Mouse (Mus musculus) stomach, postnatal 0 days (tissue): ENCODE measurements around the gene Fam107b. TPM values are rescaled to one million over a fixed set of nuclear protein-coding genes. Genes with fewer than 3 reads are reported as not detected.
A peak's percentile ranks its signal among the peaks of the same experiment; 100 is the strongest.

Source experiments
- ATAC-seq: fragments of 200-750 bp; cut with Nextera tagmentation; 2 replicates; pipeline ENCODE4 v1.8.0; 2017; ENCODE audit not compliant: low FRiP score, low TSS enrichment
- DNase-seq: peaks from one replicate; pipeline ENCODE4 v3.0.0-alpha.2; 2016; ENCODE audit warnings: low spot score
- H3K27ac ChIP-seq: fragments of 300-500 bp; sonication (generic); replicated peaks from 2 replicates; pipeline ENCODE4 v1.5.1; 2014; ENCODE audit warnings: mild to moderate bottlenecking, control low read depth
- H3K27me3 ChIP-seq: fragments of 300-500 bp; sonication (generic); 2 replicates; pipeline ENCODE4 v1.6.1; 2014; ENCODE audit warnings: low read length; ENCODE audit not compliant: control insufficient read depth, insufficient read depth
- H3K36me3 ChIP-seq: fragments of 300-500 bp; sonication (generic); 2 replicates; pipeline ENCODE4 v1.6.1; 2014; ENCODE audit warnings: low read length, mixed read lengths; ENCODE audit not compliant: control insufficient read depth, insufficient read depth
- H3K4me1 ChIP-seq: fragments of 300-500 bp; sonication (generic); replicated peaks from 2 replicates; pipeline ENCODE4 v1.6.1; 2014; ENCODE audit warnings: antibody characterized with exemption; ENCODE audit not compliant: control insufficient read depth, insufficient read depth
- H3K4me2 ChIP-seq: fragments of 300-500 bp; sonication (generic); replicated peaks from 2 replicates; pipeline ENCODE4 v1.6.1; 2014; ENCODE audit warnings: low read depth, mild to moderate bottlenecking, control low read depth, moderate library complexity
- H3K4me3 ChIP-seq: fragments of 300-500 bp; sonication (generic); 2 replicates; pipeline ENCODE4 v1.5.1; 2014; ENCODE audit warnings: low read depth, low read length, control low read depth
- H3K9ac ChIP-seq: fragments of 300-500 bp; sonication (generic); 2 replicates; pipeline ENCODE4 v1.6.1; 2014; ENCODE audit warnings: mild to moderate bottlenecking, low read length, control low read depth, mixed read lengths
- H3K9me3 ChIP-seq: fragments of 300-500 bp; sonication (generic); 2 replicates; pipeline ENCODE4 v1.6.1; 2016; ENCODE audit warnings: low read length; ENCODE audit not compliant: control insufficient read depth
- CTCF ChIP-seq: IDR thresholded peaks from 2 replicates; pipeline ENCODE4 v1.5.1; 2016; ENCODE audit warnings: antibody characterized with exemption, low read depth, mild to moderate bottlenecking, moderate library complexity
- EP300 ChIP-seq: optimal IDR thresholded peaks from 2 replicates; pipeline ENCODE3; 2016; ENCODE audit warnings: antibody characterized with exemption
- WGBS: fragments of 180-500 bp; shearing (Covaris S2); extraction: QIAGEN DNeasy Blood & Tissue Kit; methylation state at CpG from one replicate; pipeline ENCODE4 v1.1.7; 2014; 5-methylcytosine and 5-hydroxymethylcytosine counted together
- polyA plus RNA-seq: library from polyadenylated mRNA; unstranded; fragments of >200 nt; fragmentation: Nextera tagmentation; extraction: Ambion mirVana; gene quantifications from 2 replicates; pipeline ENCODE4 v1.2.1, GENCODE M21; 2015

Fam107b gene
- polyA plus RNA-seq, 1 experiment from 2014 or later, result 46.4 TPM

GRCm38 (mm10) chr2:3800555-3800878, 230.2 kb downstream of the Fam107b start:
- ATAC-seq, result no peak
- no peak overlapping the region for H3K4me3 ChIP-seq
- no peaks in the 10 kb centered on the region for H3K36me3 ChIP-seq
- H3K27me3 ChIP-seq, result no peaks in the 10 kb centered on the region
- WGBS, result 44% methylated on average over 5 of the region's 5 CpGs
- H3K4me2 ChIP-seq, result no peak overlapping the region
- no peak overlapping the region for H3K9ac ChIP-seq
- H3K4me1 ChIP-seq, result no peaks in the 10 kb centered on the region
- no peak for DNase-seq
- no peak overlapping the region for H3K27ac ChIP-seq
- no peak for TF ChIP-seq EP300
- TF ChIP-seq CTCF, result no peak
- no peaks in the 10 kb centered on the region for H3K9me3 ChIP-seq

DNA sequence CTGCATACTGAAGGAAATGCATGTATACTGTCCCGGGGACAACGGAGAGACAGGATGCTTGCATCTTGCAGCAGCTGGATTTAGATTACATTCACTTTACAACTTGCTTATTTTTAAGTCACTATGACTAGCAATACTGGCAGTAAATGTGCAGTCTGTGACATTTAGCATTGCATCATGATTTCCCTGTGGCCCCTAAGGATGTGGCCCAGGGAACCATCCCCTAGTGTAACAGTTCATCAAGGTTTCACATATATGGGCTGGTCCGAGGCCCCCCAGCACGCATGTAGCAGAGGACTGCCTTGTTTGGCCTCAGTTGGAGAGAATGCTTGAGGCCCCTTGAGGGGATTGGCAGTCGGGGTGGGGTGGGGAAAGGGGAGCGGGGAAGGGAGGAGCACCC, 235.5 kb downstream of the Fam107b start:
- TF ChIP-seq EP300 (no peak), CTCF (no peak)
- H3K27me3 ChIP-seq, result no peaks in the 10 kb centered on the region
- no peaks in the 10 kb centered on the region for H3K36me3 ChIP-seq
- WGBS, result 51% methylated on average over 6 of the region's 6 CpGs
- H3K4me2 ChIP-seq, result no peak overlapping the region
- H3K9me3 ChIP-seq, result no peaks in the 10 kb centered on the region
- no peak overlapping the region for H3K9ac ChIP-seq
- DNase-seq, result no peak
- H3K27ac ChIP-seq, result no peak overlapping the region
- no peaks in the 10 kb centered on the region for H3K4me1 ChIP-seq
- H3K4me3 ChIP-seq, result no peak overlapping the region
- no peak for ATAC-seq

- H3K27ac ChIP-seq, result no peak overlapping the region
- no peaks in the 10 kb centered on the region for H3K27me3 ChIP-seq
Measured at GRCm38 (mm10) chr2:3810321-3810720, 240.0 kb downstream of the Fam107b start.

DNA sequence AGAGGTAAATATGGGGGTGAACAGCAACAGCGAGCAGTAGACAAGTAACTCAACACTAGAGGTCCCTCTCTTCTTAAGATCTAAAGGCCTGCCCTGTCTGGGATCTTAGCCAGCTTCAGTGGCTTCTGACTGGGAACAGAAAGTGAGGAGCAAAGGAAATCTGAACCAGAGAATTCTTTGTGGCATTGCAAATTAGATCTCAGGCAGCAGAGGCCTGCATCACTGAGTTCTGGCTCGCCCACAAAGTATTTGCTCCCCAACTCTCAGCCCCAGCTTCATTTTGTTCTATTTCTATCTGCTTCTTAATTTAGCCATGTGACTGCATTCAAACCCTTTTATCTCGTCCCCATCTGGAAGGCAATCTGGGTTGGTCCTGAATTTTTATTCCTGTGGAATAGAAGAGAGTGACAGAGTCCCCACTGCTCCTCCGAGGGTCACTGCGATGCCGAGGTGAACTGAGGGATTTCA, 245.9 kb downstream of the Fam107b start:
- Histone ChIP-seq H3K4me3 (no peak overlapping the region), H3K4me1 (no peaks in the 10 kb centered on the region), H3K36me3 (no peaks in the 10 kb centered on the region), H3K9ac (no peak overlapping the region), H3K27me3 (no peaks in the 10 kb centered on the region), H3K27ac (no peak overlapping the region), H3K9me3 (no peaks in the 10 kb centered on the region), H3K4me2 (no peak overlapping the region)
- WGBS, result 67% methylated on average over 6 of the region's 6 CpGs
- DNase-seq, result no peak
- TF ChIP-seq EP300, result no peak
- peak; percentile 62 for TF ChIP-seq CTCF
- ATAC-seq, result no peak

More at GRCm38 (mm10) chr2:3810321-3810720, 240.0 kb downstream of the Fam107b start:
- Histone ChIP-seq H3K4me1 (no peaks in the 10 kb centered on the region), H3K4me2 (no peak overlapping the region), H3K9me3 (no peaks in the 10 kb centered on the region), H3K9ac (no peak overlapping the region), H3K4me3 (no peak overlapping the region), H3K36me3 (no peaks in the 10 kb centered on the region)
- no peak for ATAC-seq
- no peak for TF ChIP-seq EP300
- TF ChIP-seq CTCF, result no peak
- DNase-seq, result no peak
- 69% methylated on average over 5 of the region's 5 CpGs for WGBS

DNA sequence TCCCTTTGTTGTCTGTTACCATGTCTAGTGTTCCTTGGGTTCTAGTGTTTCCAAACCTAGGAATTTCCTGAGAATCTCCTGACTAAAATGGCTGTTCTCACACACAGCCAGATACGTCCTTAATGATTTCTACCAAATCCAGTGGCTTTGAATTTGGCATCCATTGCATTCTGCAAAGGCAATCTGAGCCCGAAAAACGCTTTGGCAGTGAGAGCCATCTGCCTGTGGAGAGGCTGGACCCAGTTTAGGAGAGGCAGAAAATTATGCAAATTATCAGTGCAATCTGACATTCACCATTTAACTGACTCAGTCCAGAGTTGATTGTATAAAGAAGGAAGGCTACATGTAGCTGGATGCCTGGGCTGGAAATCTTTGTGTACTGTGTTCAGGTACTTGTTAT, 247.3 kb downstream of the Fam107b start:
- Histone ChIP-seq H3K9me3 (no peaks in the 10 kb centered on the region), H3K27ac (no peak overlapping the region), H3K27me3 (no peaks in the 10 kb centered on the region), H3K4me2 (no peak overlapping the region), H3K4me1 (no peaks in the 10 kb centered on the region), H3K36me3 (no peaks in the 10 kb centered on the region), H3K9ac (no peak overlapping the region), H3K4me3 (no peak overlapping the region)
- no peak for ATAC-seq
- 69% methylated on average over 3 of the region's 3 CpGs for WGBS
- no peak for TF ChIP-seq CTCF
- no peak for TF ChIP-seq EP300
- no peak for DNase-seq

DNA sequence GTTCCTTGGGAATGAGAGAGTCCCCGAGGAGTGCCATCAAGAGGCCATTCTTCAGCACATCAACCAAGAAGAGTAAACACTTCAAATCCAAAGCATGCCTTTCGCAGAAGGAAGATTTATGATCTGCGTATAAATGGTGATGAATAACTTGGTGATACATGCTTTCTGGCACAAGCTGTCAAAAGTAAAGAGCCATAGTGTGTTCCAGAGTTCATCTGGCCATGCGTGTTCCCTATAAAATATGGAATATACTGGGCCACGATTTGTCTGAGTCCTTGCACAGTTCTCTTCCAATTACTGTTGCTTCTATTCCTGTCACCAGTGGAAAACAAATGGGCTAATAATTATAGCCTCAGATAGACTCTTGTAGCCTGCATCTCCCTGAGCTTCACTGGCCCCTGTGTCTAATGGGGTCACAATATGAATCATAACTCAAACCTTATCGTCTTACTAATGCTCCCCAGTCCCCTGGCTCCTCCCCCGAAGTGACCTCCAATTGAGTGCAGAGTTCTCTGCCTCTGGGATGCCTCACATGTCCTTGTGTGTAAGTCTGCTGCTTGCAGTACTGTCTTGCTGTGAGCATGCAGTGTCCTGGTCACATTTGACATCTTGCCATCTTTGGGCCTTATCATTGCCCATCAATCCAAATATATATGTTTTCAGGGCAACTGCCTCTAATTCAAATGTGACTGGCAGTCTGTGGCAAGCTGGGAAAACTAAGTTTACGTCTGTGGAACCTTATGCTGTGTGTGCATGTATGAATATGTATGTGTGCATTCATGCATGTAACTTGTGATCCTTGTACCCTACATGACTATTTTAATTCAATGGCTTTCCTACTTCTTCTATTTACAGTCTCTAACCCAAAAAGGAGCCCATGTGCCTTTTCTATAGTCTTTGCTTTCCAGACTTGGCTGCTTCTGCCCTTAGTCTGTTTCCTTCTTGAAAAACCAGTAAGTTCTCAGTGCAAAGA, 252.5 kb downstream of the Fam107b start:
- ATAC-seq (no peak), DNase-seq (no peak)
- no peaks in the 10 kb centered on the region for H3K36me3 ChIP-seq
- no peak overlapping the region for H3K4me2 ChIP-seq
- 29% methylated on average over 8 of the region's 8 CpGs for WGBS
- H3K9me3 ChIP-seq, result no peaks in the 10 kb centered on the region
- H3K27ac ChIP-seq, result no peak overlapping the region
- no peaks in the 10 kb centered on the region for H3K4me1 ChIP-seq
- TF ChIP-seq CTCF, result no peak
- no peak for TF ChIP-seq EP300
- H3K9ac ChIP-seq, result no peak overlapping the region
- no peak overlapping the region for H3K4me3 ChIP-seq
- no peaks in the 10 kb centered on the region for H3K27me3 ChIP-seq

Other genes with a start within 250 kb of the Fam107b start
- gene Rpp38, start 237.8 kb upstream of the Fam107b start, polyA plus RNA-seq, result 17.2 and 20.3 TPM in 2 replicates
- 0.25 and 1.1 TPM in 2 replicates for gene Acbd7, start 234.3 kb upstream of the Fam107b start, polyA plus RNA-seq
- gene Olah, start 173.3 kb upstream of the Fam107b start, polyA plus RNA-seq, result 0.18 and 0.23 TPM in 2 replicates
- 0.36 and 0.61 TPM in 2 replicates for gene Meig1, start 147.8 kb upstream of the Fam107b start, polyA plus RNA-seq
- gene Dclre1c, start 146.4 kb upstream of the Fam107b start, polyA plus RNA-seq, result 2.8 and 3.4 TPM in 2 replicates
- gene Suv39h2, start 95.5 kb upstream of the Fam107b start, polyA plus RNA-seq, result 3.3 and 3.5 TPM in 2 replicates
- gene Gm45902, start 57.7 kb upstream of the Fam107b start, polyA plus RNA-seq, result 0.97 and 1.1 TPM in 2 replicates
- gene Hspa14, start 57.7 kb upstream of the Fam107b start, polyA plus RNA-seq, result 44.1 and 46.8 TPM in 2 replicates
- gene Cdnf, start 57.5 kb upstream of the Fam107b start, polyA plus RNA-seq, result 0.21 and 0.28 TPM in 2 replicates